Mouse (Mus musculus) lung, postnatal 25 days (tissue): ENCODE data around the gene Atxn1.

Source experiments
- DNase-seq: peaks from one replicate; pipeline ENCODE4 v3.0.0; 2022; ENCODE audit warnings: low spot score

The Atxn1 gene

DNA sequence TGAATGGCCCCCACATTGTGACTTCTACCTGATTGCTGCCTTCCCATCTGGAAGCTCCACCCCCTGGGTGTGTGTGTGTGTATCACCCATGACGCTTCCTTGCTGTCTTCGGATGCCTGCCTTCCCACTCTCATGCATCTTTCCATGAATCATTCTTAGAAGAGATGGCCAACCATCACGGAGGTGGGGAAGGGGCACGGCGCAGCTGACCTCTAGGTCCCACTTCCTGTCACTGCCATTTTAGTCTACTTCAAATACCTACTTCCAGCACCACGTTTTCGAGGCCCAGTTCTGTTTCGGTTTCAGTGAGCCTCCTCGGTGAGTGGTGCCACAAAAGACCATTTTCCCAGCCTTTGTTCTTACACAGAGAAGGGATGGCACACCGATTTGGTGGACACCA lies 99.2 kb downstream of the Atxn1 start:
- DNase-seq: no peak

DNA sequence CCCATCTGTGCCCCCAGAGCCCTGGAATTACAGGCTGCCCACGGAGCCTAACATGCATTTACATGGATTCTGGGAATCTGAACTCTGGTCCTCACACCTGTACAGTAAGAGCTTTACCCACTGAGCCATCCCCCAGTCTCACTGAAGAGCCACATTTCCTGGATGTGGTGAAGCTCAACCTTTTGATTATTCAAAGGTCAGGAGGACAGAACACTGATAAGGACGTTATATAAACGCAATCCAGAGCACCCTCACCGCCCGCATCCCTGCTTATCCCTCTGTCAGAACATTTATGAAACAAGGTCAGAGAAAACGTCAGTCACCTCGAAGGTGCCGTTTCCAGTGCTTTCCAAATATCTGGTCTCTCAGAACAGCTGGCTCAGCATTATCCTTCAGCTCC lies 101.0 kb downstream of the Atxn1 start:
- DNase-seq: no peak

DNA sequence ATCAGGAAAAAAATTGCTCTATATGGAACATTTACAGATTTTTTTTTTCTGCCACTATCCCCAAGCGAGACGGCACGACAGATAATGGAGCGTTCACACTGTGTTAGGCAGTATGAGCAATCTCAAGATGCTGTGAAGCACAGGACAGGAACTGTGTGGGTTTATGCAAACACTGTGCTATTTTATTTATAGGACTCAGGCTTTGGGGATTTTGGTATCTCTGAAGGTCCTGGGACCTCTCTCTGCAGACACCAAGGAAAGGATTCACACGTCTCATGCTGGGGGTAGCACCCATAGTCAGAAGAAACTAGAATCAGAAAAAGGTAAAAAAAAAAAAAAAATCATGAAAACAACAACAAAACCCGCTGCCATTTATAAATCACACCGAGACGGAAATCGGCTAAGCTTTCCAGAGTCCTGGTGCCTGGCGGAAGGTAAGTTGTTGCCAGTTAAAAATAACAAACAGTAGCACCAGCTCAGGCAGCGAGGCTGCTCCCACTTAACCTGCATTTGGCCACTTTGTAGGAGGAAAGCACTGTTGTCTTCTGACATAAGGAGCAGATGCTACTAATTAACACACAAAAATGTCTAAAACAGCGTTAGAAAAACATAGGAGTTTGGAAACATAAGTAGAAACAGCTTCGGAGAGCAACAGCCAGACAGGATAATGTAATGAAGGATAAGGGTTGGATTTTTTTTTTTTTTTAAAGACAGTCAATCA lies 102.8 kb downstream of the Atxn1 start:
- DNase-seq: no peak

DNA sequence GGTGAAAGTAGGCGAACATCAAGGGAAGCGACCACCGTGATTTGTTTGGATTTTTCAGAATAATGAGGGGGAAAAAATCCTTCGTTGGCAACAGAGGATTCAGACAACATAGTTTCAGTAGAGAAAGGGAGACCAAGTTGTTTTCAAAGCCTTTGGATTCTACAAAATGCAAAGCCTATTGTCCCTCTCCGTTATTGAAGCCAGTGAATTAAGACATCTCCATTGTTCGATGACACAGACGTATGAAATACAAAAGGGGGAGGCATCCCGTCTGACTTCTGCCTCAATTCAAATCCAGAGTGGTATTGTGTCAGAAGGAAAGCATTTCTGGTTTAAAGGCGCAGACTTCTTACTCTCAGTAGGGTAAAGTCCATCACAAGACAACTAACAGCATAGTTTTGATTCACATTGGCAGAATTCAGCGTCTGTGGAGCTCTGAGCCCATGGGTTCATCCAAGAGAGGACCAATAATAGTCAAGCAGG lies 103.7 kb downstream of the Atxn1 start:
- DNase-seq: no peak

DNA sequence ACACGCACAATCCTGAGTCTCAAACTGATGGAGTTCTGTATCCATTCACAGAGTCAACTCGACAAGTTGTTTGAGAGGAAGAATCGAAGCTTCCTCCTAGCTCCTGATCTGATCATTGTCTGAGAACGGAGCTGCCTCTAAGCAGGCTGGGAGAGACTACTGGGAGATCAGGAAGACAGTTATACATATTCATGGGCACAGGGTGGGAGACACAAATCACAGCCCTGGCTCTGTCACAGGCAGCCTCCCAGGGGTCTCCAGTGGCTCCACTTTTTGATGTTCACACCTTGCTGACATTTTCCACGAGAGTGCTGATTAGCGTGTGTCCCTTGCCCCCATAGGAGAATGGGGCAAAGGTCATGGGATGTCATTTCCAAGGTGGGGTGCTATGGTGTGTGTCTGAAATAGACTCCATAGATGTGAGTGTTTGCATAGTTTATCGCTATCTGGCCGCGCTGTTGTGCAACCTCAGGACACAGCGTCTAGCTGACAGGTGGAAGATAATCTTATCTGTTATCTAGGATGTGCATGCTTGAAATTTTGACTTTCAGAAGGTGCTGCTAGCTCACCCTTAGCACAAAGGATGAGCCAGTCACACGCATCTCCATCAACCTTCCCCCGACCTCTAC lies 105.6 kb downstream of the Atxn1 start:
- DNase-seq: no peak

DNA sequence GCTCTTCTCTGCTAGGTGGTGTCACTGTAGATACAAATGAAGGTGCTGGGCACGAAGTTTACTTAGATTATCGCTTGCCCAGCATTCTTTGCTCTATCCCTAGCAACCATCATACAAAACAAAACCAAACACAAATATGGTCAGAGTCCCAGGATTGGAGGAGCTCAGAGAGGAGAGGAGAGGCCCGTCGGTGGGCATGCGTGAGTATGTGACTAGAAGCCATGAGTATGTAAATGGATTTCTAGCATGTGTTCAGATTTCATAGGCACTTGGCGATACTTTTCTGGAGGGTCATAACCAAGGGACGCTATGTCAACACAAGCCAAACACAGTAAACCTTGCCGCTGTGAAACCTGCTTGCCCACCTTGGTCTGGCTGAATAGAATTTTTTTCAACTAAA lies 107.4 kb downstream of the Atxn1 start:
- DNase-seq: peak; percentile 21

DNA sequence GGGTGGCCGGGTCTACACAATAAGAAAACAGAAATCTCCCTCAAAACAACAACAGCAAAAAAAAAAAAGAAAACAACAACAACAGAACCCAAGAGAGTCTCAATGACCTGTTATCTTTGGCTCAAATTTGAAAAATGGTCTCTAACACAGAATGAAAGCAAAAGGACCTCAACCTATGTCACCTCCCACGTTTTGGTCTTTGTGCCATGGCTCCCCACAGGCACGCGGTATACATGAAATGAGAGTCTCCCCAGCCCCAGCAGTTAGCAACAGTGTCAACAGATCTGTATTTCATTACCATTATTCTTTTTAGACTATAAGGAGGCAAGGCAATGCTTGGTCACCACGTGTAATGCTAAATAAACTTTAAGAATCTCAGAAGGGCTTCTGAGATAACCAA lies 110.3 kb downstream of the Atxn1 start:
- DNase-seq: no peak

DNA sequence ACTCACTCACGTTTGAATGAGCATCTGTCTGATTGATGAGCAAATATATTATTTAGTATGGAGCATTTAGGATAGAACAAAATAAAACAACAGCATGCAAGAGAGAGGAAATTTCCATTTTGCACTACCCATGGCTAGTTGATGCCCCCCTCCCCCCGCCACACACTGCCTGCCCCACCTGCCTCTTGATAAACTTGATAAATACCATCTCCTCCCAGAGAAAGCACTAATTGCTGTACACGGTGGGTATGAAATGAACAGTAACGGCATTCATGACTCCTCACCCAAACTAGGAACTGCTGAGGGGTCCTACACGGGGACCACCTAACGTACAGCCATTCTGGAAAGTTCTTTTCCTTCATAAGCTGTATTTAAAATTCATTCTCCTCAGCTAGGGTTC lies 111.1 kb downstream of the Atxn1 start:
- no peak for DNase-seq

DNA sequence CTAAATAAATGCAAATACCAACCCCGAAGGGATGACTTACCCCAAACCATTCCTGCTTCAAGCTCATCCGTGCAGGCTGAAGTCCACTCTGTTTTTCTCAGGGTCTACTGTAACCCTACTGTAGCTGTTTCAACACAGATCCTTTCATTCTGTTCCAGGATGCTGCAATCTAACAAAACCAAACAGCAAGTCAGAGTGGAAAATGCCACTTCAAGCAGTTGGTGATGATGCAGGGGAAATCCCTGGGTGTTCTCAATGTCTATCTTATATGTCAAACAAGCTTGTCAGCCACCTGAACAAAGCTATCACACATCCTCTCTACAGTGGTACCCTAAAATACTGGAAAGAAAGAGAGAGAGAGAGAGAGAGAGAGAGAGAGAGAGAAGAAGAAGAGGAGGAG lies 112.5 kb downstream of the Atxn1 start:
- no peak for DNase-seq

DNA sequence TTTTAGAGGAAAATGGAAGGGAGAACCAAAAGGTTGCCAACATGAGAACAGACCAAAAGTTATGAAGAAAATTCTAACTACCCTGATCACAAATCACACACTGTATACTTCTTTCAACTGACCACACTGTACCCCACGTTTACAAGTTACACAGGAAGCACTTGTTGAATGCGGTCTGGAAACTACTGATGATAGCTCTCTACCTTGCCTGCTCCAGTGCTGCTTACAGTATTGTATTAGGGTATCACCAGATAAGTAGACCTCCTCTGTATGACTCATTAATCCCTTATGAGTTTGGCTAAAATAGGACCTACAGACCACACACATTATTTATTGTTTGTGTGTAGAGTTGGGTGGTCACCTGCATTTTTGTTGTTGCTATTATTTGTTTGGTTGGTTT lies 113.1 kb downstream of the Atxn1 start:
- no peak for DNase-seq

DNA sequence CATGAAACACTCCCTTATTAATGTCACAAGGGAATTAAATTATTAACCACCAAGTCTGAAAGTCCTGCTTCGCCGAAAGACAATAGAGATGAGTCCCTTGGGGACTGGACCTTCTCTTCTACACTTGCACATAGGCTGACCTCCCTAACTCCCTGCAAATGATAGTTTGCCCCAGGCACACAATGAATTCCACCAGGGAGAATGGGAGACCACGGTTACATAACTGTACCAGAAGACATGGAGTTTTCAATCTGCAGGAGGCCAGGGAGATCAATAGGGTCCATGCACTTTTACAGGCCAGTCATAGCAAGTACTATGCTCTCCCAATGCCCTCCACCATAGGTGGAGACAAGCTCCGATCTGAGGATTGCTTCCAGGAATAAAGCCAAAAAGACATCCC lies 113.7 kb downstream of the Atxn1 start:
- no peak for DNase-seq

DNA sequence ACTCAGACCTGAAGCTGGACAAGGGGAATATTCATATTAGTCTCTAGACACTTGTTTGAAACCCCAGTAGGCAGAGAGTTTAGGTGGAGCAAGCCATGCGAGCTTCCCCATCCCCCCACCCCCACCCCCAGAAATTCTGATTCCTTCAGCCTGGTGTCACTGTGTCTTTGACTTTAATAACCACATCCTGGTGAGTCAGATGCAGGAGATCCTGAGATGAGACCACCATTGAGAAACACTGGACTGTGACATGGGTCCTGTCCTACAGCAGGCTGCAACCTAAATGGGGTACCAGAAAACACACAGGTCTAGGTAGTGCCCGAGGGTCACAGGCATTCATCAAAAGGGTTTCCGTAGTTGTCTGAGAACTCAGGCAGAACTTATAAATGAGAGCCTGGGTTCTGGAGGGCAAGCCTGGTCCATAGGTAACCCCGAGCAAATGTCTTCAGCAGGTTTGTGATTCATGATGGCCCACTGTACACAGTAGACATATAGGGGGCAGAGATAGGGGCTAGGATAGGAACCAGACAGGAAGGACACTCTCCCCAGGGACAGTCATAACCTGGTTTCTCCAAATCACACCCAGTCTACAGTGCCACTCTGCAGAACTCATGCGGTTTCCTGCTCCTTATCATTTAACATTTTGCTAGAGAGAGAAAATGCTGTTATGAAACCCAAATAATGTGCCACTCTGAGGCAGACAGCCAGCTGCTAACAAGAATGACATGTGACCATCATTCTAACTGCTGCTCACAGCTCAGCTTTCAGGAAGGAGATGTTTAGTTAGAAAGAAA lies 114.4 kb downstream of the Atxn1 start:
- no peak for DNase-seq

DNA sequence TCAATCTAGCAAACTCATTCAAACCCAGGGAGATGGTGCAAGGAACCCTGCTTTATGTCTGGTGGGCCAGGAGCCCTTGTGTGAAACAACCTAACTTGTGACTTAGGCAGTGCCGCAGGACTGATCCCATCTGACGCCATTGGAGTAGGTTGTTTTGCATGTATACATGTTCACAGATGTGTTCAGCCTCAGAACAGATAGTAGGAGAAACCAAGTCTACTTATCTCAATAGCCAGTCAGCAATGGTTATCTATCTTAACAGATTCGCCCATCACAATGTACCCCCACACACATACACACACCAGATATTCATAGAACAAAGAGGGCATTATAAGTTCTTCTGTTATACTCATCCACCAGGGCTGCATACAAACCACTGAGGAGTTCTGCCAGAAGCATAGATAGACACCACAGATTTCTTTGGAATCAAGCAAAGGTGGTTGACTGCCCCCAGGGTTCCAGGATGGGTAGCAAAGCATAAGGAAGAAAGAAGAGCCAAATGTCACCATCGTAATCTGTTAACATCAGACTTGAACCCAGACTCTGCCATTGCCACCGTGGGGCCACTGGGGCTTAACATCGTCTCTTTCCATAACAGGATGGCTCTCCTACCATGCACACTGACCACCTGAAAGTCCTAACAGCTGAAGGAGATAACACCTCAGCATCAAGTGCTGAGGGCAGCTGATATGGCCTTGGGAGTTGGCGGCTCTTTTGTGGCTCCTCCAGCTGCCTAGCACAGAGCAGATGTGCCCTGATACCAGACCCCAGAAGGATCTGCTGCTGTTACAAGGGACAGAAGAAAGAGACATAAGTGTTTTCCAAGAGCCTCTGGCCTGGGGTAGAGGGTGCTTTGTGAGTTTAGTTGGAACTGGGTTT lies 115.4 kb downstream of the Atxn1 start:
- DNase-seq: no peak

DNA sequence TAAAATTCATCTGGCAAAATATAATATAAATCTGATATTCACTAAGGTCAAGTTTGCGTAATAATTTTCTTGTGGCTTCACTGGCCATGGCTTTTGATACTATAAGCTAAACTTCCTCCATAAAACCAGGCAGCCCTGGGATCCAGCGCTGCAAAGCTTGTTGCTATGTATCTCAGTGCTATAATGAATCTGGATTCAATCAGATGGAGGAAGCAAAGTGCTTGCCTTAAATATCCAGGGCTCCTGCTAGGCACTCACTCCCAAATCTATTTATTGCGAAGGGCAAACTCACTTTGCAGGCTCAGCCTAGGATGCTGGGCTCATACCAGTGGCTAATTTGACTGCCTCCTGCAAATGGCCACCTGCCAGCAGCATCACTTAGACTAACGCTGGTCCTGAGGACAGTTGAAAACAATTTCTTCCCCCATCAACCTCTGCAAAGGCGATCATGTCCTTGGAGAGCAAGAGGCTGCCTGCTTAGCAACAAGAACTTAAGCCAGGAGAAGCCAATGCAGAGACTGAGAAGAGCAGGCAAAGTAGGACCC lies 122.2 kb downstream of the Atxn1 start:
- no peak for DNase-seq

DNA sequence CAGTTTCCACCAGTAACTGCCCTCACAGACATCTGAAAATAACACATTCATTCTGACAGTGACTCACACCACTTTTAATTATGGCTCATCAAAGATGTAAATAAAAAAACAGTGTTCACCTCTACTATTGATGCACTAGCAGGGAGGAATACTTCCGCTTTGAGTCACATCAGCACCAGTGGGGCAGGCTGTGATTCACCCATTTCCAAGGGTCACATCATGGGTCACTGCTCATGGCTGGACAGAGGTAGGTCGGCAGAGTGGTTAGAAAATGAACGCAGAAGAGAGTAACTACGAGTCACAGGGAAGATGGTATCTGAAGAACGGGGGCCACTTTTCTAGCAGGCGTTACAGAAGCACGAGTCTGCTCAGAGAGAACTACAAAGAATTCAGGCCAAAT lies 124.9 kb downstream of the Atxn1 start:
- DNase-seq: no peak

DNA sequence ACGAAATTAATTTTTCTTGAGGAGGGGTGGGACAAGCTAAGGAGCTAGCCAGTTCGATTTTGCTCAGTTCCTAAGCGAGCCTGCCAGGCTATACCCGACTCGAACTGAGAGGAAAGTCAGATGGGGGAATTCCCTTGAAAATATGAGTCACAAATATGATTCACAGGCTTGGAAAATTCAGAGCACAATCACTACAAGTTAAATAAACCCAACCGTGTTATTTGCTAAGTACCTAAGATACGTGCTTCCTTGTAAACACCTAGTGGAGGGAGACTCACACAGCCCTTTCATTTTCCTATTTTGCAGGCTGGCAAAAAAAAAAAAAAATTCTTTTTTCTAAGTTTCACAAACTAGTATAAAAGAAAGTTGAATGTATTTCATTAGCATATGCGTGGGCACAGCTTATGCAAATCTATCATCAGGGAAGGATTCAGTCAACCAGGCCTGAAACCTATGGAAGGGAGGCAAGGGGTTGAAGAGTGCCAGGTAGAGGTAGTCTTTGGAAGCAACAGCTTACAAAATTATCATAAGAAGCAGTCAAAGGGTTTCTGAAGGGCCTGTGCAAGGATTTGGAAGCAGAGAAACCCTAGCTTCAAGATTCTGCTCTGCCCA lies 127.1 kb downstream of the Atxn1 start:
- no peak for DNase-seq

DNA sequence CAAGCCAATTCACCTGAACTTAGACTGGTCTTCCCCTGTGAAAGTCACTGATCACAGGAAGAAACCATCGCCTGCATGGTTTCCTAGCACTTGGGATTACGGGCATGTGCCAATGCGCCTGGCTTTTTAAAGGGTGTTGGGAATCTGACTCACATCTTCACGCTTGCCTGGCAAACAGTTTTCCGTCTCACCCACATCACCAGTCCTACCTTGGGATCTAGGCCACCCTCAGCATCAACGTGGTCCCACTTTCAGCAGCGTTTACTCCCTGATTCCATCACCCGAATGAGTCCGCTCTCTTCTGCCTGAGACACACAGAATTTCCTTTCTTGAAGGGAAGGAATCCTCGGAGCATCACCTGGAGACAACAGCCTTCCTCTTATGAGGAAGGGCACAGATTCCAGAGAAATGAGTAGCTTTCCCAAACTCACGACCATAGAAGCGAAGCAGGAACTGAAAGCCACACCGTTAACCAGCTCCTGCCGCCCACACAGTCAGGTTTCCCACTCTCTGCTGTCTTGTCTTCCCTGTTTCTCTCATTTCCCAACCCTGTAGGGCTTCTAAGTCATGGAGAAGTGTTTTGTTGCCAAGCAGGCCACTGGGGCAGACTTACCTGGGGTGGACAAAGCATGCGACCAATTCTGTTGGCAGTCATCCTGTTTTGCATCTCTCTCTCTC lies 128.3 kb downstream of the Atxn1 start:
- DNase-seq: no peak

DNA sequence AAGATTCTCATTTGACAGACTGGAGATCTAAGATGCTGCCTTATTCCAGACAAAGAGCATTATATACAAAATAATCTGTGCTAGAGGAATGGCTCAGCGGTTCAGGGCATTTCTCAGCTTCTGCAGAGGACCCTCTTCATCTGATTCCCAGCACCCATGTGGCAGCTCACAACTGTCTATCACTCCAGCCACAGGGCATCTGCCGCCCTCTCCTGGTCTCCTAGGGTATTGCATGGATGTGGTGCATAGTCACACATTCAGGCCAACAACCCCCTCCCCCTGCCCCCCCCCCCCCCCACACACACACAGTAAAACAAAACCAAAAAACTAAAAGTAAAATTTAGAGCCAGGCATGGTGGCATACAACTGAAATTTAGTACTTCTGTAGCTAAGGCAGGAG lies 130.5 kb downstream of the Atxn1 start:
- no peak for DNase-seq

DNA sequence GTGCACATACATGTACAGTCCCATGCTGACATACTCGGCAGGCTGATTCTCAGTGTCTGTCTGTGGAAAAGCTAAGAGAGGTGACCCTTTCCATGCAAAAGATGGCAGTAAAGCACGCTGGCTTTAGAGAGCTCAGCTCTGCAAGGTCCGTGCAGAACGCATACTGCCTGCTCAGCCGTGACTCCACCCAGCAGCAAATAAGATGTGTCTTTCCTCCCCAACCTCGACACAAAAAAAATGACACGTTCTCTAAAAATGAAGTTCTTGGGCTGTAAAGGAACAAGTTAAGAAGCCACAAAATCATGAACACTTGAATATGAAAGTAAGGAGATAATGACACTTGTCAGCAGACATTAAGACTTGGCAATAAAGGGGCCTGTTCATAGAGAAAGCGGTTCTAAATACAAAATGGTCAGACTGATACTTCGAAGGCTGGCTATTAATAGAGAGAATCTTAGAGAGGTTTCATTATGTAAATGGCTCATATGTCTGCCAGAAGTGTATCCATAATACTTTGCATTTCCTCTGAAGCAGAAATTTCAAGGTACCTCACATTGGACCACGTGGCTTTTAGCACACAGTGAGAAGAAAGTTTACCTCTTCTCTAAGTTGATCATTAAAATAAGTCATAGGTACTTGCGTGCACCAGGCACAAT lies 132.0 kb downstream of the Atxn1 start:
- no peak for DNase-seq

DNA sequence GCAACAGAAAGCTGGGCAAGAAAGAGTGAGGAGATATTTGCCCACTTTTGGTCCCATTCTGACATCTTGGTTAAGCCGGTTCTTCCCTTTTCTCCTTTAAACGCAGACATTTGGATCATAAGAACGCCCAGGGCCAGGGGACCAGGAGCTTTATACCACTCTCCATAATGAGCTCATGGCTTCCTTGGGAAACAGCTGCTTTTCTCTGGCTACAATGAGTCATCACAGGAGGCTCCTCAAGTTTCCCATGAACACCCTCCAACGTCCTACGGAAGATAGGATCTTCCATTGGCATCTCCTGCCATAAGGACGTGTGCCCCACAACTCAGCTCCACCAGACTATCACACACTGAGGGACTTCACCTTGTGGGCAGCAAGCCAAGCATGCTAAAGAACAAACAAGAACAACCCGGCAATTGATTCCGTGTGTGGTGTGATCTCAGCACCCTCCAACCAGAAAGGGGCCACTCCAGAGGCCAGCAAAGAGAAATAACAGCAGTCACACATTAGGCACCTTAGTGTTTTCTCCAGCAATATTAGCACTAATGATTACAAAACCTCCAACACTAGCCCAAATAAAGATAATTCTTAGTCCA lies 135.4 kb downstream of the Atxn1 start:
- no peak for DNase-seq
